Mouse (Mus musculus): ENCODE data around the gene Gm5134.

The Gm5134 gene

DNA sequence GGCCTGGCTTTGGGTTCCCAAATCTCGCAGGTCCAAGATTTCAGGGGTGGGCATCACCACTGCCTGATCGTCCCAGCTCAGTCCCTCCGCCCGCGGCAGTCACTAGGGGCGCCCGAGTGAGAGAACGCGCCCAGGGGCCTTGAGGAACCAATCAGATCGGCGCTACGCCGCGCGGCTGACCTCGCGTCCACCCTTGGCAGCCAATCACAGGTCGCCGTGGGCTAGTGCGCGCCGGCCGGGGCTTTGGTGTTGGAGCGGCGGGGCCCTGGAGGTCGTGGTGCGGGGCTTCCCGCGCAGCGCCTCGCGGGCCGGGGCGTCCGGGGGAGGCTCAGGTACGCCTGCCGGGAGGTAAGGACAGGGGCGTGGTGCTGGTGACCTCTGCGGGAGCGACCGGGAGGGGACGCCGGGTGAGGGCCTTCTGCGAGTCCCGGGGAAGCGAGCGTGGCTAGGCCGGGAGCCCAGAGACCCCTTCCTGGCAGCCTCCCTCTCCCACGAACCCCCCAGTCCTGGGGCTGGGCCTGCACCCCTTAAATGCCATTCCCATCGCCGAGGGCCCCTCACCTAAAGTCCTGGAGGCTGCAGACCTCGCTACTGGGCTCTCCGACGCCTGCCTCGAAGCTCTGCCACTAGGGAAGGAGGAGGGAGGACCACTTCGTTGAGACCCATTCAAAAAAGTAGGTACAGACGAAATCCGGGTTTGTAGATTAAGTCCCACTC, 78.2 kb downstream of the Gm5134 start, which contains the start of gene Zfp280b:
Zfp280b (plus strand) TSS at position 249 of the 717 bp plus-strand sequence.
- DNase-seq (ENCODE audit: low read depth, low spot score) = peak; percentile 94

DNA sequence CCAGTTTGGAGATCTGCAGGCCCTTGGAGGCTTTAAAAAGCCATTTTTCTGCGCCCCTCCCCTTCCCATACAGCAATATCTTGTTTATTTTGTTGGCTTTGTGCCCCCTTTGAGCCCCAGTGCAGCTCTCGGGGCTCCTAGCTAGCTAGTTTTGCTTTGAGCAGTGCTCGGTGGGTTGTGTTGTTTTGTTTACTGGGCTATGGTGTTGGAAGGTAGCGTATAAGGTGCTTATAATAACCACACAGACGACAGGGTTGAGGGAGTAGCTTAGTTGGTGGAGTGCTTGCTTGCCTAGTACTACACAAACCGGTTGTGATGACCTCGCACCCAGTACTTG, 78.8 kb downstream of the Gm5134 start:
- peak; percentile 50 for DNase-seq (ENCODE audit: low read depth, low spot score)

DNA sequence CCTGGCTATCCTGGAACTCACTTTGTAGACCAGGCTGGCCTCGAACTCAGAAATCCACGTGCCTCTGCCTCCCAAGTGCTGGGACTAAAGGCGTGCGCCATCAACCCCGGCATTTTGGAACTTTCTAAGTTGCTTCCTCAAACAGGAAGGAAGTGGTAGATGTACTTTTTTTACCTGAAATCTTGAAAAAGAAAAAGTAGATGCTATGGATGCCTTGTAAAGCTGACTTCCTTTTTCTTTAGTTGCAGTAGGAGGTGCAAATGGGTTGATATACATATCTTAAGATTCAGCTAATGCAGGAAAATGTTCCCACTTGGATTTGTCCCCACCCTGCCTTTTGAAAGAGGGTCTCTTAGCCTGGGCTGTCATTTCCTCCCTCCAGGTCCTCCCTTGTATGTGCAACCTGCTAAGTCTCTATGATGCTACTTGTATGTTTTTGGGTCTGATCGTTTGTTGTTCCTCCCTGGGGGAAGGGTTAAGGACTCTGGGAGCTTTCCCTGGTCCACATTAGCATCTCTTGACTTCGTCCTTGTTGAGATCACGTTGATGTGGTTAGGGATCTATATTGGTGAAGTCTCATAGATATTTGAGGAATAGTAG, 79.8 kb downstream of the Gm5134 start:
- DNase-seq (ENCODE audit: low read depth, low spot score) = peak; percentile 65

DNA sequence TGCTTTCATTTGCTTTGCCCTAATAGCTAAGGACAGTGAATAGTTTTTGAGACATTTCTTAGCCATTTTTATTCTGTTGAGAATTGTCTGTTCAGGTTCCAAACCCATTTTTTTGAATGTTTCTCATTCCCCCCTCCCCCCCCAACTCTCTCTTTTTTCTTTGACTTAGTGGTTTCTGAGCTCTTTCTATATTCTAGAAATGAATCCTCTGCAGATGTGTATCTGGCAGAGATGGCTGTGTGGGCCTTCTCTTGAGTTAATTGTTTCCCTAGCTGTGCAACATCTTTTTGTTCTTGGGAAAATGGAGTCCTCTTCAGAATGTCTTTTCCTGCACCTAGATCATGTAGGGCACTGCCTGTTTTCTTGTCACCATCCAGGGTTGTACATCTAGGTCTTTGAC, 81.0 kb downstream of the Gm5134 start:
- peak; percentile 58 for DNase-seq (ENCODE audit: low read depth, low spot score)

DNA sequence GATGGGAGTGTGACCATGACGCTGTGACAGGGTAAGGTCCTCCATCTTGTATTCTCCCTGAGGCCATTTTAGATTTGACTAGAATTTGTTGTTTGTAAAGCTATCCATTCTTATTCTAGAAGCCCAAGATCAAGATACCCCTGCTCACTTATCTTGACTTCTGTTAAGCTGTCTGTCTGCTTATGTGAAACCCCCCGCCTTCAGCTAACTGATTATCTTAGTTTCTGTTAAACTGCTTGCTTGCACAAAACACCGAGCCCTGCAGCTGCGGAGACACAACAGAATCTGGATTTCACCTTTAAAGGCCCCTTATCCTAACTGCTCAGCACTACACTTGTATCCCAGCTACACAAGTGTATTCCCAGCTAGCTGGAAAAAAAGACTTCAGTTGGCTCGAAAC, 82.6 kb downstream of the Gm5134 start:
- no peak for DNase-seq (ENCODE audit: low read depth, low spot score)

DNA sequence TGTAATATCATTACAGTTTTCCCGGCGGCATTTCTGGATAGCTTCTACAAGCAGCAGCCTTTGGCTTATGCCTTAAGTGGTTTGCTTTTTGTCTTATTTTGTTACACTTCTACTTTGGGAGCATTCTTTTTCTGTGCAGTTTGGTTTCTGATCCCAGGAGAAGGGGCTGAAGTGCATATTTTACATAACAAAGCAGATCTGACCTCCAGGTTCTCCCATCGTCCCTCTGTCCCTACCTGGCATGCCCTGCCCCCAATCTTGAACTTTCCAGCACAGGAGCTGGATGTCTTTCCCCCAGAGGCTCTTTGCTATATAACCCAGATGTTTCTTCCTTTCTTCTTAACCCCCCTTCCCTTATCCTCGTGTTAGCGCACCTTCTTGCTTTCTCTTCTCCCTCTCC, 91.0 kb downstream of the Gm5134 start:
- no peak for DNase-seq (ENCODE audit: low read depth, low spot score)

DNA sequence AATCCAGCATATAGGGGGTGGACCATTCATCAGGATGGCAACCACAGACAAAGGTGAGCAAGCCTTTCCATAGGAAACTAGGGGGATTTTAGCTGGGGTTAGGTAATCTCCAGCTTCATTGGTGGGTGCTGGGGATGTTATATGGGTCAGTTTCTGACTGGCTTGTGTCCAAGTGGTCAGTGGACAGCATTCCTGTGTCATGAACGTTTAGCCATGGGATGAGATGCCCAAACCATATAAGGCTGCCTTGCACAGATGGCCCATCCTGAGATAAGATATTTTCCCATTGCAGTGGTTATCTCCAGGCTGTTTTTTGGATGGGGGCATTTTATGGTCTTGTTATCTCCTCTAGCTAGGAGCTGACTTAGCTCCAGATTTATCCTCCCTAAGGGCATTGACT, 92.4 kb downstream of the Gm5134 start:
- no peak for DNase-seq (ENCODE audit: low read depth, low spot score)

DNA sequence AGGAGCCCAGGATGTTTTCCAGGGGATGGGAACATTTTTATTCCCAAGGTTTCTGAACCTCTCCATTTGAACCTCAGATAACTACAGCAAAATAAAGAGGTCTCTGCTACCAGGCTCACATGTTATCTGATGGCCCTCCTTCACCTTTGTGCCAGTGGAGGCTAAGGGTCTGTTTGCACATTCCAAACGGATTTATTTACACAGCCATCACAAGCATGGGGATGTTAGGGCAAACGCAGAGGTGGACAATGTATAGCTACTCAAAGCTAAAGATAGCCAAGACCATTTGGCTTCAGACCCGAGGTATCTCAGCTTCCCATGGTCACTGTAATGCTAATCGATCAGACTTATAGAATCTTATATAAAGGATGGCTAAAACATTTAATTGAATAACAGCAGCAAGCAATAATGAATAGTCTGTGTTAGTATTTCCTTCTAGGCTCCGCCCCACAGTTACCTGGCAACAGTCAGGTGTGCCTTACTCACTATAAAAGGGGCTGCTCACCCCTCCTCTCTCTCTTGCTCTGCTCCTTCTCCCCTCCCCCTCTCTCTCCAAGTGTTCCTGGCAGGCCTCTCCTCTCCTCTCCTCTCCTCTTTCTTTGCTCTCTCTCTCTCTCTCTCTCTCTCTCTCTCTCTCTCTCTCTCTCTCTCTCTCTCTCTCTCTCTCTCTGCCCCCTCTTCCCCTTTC, 93.0 kb downstream of the Gm5134 start:
- no peak for DNase-seq (ENCODE audit: low read depth, low spot score)

DNA sequence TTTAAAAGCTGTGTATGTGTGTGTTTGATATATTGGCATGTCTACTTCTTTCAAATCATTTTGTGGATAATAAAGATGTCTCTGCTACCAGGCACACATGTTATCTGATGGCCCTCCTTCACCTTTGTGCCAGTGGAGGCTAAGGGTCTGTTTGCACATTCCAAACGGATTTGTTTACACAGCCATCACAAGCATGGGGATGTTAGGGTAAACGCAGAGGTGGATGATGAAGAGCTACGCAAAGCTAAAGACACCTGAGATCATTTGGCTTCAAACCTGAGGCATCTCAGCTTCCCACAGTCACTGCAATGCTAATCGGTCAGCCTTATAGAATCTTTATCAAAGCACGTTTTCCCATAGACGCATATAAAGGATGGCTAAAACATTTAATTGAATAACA, 94.7 kb downstream of the Gm5134 start:
- no peak for DNase-seq (ENCODE audit: low read depth, low spot score)

DNA sequence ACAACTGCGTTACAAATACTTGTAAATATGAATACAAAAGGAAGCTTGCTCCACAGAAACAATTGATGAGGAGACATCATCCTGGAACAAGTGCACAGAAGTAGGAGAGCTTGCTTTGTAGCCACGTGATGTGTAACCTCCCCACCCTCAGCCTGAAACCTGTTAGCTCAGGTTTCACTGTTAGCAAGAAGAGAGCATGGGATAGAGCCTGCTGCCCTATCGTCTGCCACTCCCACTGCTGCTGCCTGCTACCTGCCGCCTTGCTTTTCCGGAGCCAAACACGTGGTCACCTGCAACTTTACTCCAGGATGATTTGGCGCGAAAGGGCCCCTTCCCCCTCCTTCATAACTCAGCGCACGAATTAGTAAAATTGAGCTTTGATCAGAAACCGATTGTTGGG, 97.5 kb downstream of the Gm5134 start:
- no peak for DNase-seq (ENCODE audit: low read depth, low spot score)

Data from CD4-positive helper T cell, adult 2 months (primary cell).